Mouse (Mus musculus) liver, embryonic 16.5 days (tissue): ENCODE measurements at regions not wholly inside any gene's neighbourhood (a gene's known extent, or its start where the extent isn't known, plus 50 kb on each side); places are given as distances from the start of the nearest gene placed in this dataset.

Source experiments
- ATAC-seq: fragments of 200-750 bp; cut with Nextera tagmentation; 2 replicates; pipeline ENCODE4 v1.8.0; 2017; ENCODE audit warnings: low read depth, mild to moderate bottlenecking, moderate number of reproducible peaks, moderate library complexity
- H3K27ac ChIP-seq: fragments of 300-500 bp; sonication (generic); 2 replicates; pipeline ENCODE4 v1.5.1; 2014; ENCODE audit warnings: mild to moderate bottlenecking, low read length
- H3K27me3 ChIP-seq: fragments of 300-500 bp; sonication (generic); 2 replicates; pipeline ENCODE4 v1.6.1; 2014; ENCODE audit warnings: low read depth, low read length, mixed read lengths; ENCODE audit not compliant: control insufficient read depth, insufficient read depth
- H3K36me3 ChIP-seq: fragments of 300-500 bp; sonication (generic); 2 replicates; pipeline ENCODE4 v1.6.1; 2014; ENCODE audit warnings: mild to moderate bottlenecking; ENCODE audit not compliant: control insufficient read depth, insufficient read depth
- H3K4me1 ChIP-seq: fragments of 300-500 bp; sonication (generic); 2 replicates; pipeline ENCODE4 v1.6.1; 2014; ENCODE audit warnings: low read depth, low read length, mixed read lengths; ENCODE audit not compliant: control insufficient read depth
- H3K4me2 ChIP-seq: fragments of 300-500 bp; sonication (generic); 2 replicates; pipeline ENCODE4 v1.6.1; 2014; ENCODE audit warnings: low read depth, low read length, mixed read lengths
- H3K4me3 ChIP-seq: fragments of 300-500 bp; sonication (generic); 2 replicates; pipeline ENCODE4 v1.5.1; 2014; ENCODE audit warnings: low read depth, mild to moderate bottlenecking, low read length
- H3K9ac ChIP-seq: fragments of 300-500 bp; sonication (generic); 2 replicates; pipeline ENCODE4 v1.6.1; 2014; ENCODE audit warnings: low read depth, low read length
- H3K9me3 ChIP-seq: fragments of 300-500 bp; sonication (generic); replicated peaks from 2 replicates; pipeline ENCODE4 v1.6.1; 2016; ENCODE audit warnings: low read length; ENCODE audit not compliant: control insufficient read depth
- WGBS: fragments of 180-500 bp; shearing (Covaris S2); extraction: QIAGEN DNeasy Blood & Tissue Kit; methylation state at CpG from one replicate; pipeline ENCODE4 v1.1.7; 2014; ENCODE audit not compliant: insufficient replicate concordance; 5-methylcytosine and 5-hydroxymethylcytosine counted together

GRCm38 (mm10) chr16:76718147-76718546, 295.4 kb upstream of the Usp25 start:
- WGBS, result 76% methylated on average over 1 of the region's 1 CpGs
- H3K4me1 ChIP-seq, result no peaks in the 10 kb centered on the region
- no peak overlapping the region for H3K9ac ChIP-seq
- no peak overlapping the region for H3K27ac ChIP-seq
- no peak overlapping the region for H3K4me3 ChIP-seq
- no peaks in the 10 kb centered on the region for H3K36me3 ChIP-seq
- H3K4me2 ChIP-seq, result no peak overlapping the region
- no peak for ATAC-seq
- H3K27me3 ChIP-seq, result no peaks in the 10 kb centered on the region
- H3K9me3 ChIP-seq, result no peaks in the 10 kb centered on the region

GRCm38 (mm10) chr16:76694913-76695312, 318.6 kb upstream of the Usp25 start:
- 32% methylated on average over 6 of the region's 6 CpGs for WGBS
- H3K4me3 ChIP-seq, result no peak overlapping the region
- H3K4me1 ChIP-seq, result no peaks in the 10 kb centered on the region
- no peaks in the 10 kb centered on the region for H3K36me3 ChIP-seq
- no peaks in the 10 kb centered on the region for H3K27me3 ChIP-seq
- no peak overlapping the region for H3K4me2 ChIP-seq
- no peaks in the 10 kb centered on the region for H3K9me3 ChIP-seq
- no peak overlapping the region for H3K9ac ChIP-seq
- ATAC-seq, result no peak
- H3K27ac ChIP-seq, result no peak overlapping the region

- Histone ChIP-seq H3K9ac (no peak overlapping the region), H3K9me3 (no peaks in the 10 kb centered on the region), H3K4me3 (no peak overlapping the region), H3K4me1 (no peaks in the 10 kb centered on the region), H3K4me2 (no peak overlapping the region), H3K27me3 (no peaks in the 10 kb centered on the region), H3K27ac (no peak overlapping the region), H3K36me3 (no peaks in the 10 kb centered on the region)
- ATAC-seq, result no peak
- 74% methylated on average over 18 of the region's 18 CpGs for WGBS
These were observed 314.3 kb upstream of the Nrip1 start for GRCm38 (mm10) chr16:76687735-76688447.

- no peak overlapping the region for H3K9ac ChIP-seq
- 73% methylated on average over 8 of the region's 8 CpGs for WGBS
These were observed 311.9 kb upstream of the Nrip1 start for GRCm38 (mm10) chr16:76685562-76685961.

GRCm38 (mm10) chr16:76680061-76680911, 306.7 kb upstream of the Nrip1 start:
- Histone ChIP-seq H3K4me1 (no peaks in the 10 kb centered on the region), H3K27ac (no peak overlapping the region), H3K9ac (no peak overlapping the region), H3K27me3 (no peaks in the 10 kb centered on the region), H3K4me3 (no peak overlapping the region; the same call in 1 of the 2 replicates), H3K4me2 (peak overlapping the region; percentile 44), H3K36me3 (no peaks in the 10 kb centered on the region), H3K9me3 (no peaks in the 10 kb centered on the region)
- 19% methylated on average over 19 of the region's 19 CpGs for whole genome bisulfite sequencing
- ATAC-seq, result no peak

More at GRCm38 (mm10) chr16:76685562-76685961, 311.9 kb upstream of the Nrip1 start:
- H3K9me3 ChIP-seq, result no peaks in the 10 kb centered on the region
- H3K36me3 ChIP-seq, result no peaks in the 10 kb centered on the region
- H3K4me3 ChIP-seq, result no peak overlapping the region
- H3K27ac ChIP-seq, result no peak overlapping the region
- no peaks in the 10 kb centered on the region for H3K4me1 ChIP-seq
- no peak overlapping the region for H3K4me2 ChIP-seq
- no peak for ATAC-seq
- H3K27me3 ChIP-seq, result no peaks in the 10 kb centered on the region

GRCm38 (mm10) chr16:76678885-76679284, 305.3 kb upstream of the Nrip1 start:
- Histone ChIP-seq H3K27ac (no peak overlapping the region), H3K4me1 (no peaks in the 10 kb centered on the region), H3K27me3 (no peaks in the 10 kb centered on the region), H3K9me3 (no peaks in the 10 kb centered on the region), H3K9ac (no peak overlapping the region), H3K36me3 (no peaks in the 10 kb centered on the region), H3K4me2 (no peak overlapping the region), H3K4me3 (no peak overlapping the region)
- 16% methylated on average over 3 of the region's 3 CpGs for WGBS
- no peak for ATAC-seq

- Histone ChIP-seq H3K4me3 (no peak overlapping the region), H3K9me3 (no peaks in the 10 kb centered on the region), H3K4me1 (no peaks in the 10 kb centered on the region), H3K36me3 (no peaks in the 10 kb centered on the region), H3K27me3 (no peaks in the 10 kb centered on the region), H3K27ac (no peak overlapping the region), H3K4me2 (no peak overlapping the region), H3K9ac (no peak overlapping the region)
- 67% methylated on average over 4 of the region's 4 CpGs for WGBS
- ATAC-seq, result no peak
These were observed 296.2 kb upstream of the Nrip1 start for GRCm38 (mm10) chr16:76669795-76670194.

GRCm38 (mm10) chr16:76667046-76667445, 293.4 kb upstream of the Nrip1 start:
- Histone ChIP-seq H3K4me1 (no peaks in the 10 kb centered on the region), H3K9ac (no peak overlapping the region), H3K9me3 (no peaks in the 10 kb centered on the region), H3K4me3 (no peak overlapping the region), H3K27me3 (no peaks in the 10 kb centered on the region), H3K36me3 (no peaks in the 10 kb centered on the region), H3K4me2 (no peak overlapping the region), H3K27ac (no peak overlapping the region)
- ATAC-seq, result no peak
- 50% methylated on average over 3 of the region's 3 CpGs for WGBS

GRCm38 (mm10) chr16:76655106-76655505, 281.5 kb upstream of the Nrip1 start:
- no peaks in the 10 kb centered on the region for H3K36me3 ChIP-seq
- H3K4me2 ChIP-seq, result no peak overlapping the region
- H3K27me3 ChIP-seq, result no peaks in the 10 kb centered on the region
- H3K9me3 ChIP-seq, result no peaks in the 10 kb centered on the region
- no peak overlapping the region for H3K27ac ChIP-seq
- 30% methylated on average over 3 of the region's 3 CpGs for WGBS
- no peak for ATAC-seq
- H3K4me3 ChIP-seq, result no peak overlapping the region
- no peak overlapping the region for H3K9ac ChIP-seq
- H3K4me1 ChIP-seq, result no peaks in the 10 kb centered on the region
